Mouse (Mus musculus): Measurements from ENCODE around the gene 1190002N15Rik.

Gene 1190002N15Rik

GRCm38 (mm10) chr9:94529987-94530386 lies 7.9 kb downstream of the 1190002N15Rik start:
- no peak for DNase-seq (ENCODE audit: low read depth)

GRCm38 (mm10) chr9:94529146-94529746 lies 8.6 kb downstream of the 1190002N15Rik start:
- DNase-seq (ENCODE audit: low read depth), result no peak

GRCm38 (mm10) chr9:94526473-94526872 lies 11.4 kb downstream of the 1190002N15Rik start:
- no peak for DNase-seq (ENCODE audit: low read depth)

- DNase-seq (ENCODE audit: low read depth), result no peak
Observed at GRCm38 (mm10) chr9:94512246-94512645, 25.6 kb downstream of the 1190002N15Rik start.

- DNase-seq (ENCODE audit: low read depth), result no peak
Observed at GRCm38 (mm10) chr9:94511139-94511538, 26.7 kb downstream of the 1190002N15Rik start.

- no peak for DNase-seq (ENCODE audit: low read depth)
Observed at GRCm38 (mm10) chr9:94506980-94507379, 30.9 kb downstream of the 1190002N15Rik start.

- DNase-seq (ENCODE audit: low read depth), result no peak
Observed at GRCm38 (mm10) chr9:94491467-94491866, 46.4 kb downstream of the 1190002N15Rik start.

- no peak for DNase-seq (ENCODE audit: low read depth)
Observed at GRCm38 (mm10) chr9:94487976-94488375, 49.9 kb downstream of the 1190002N15Rik start.

GRCm38 (mm10) chr9:94483291-94483879 lies 54.5 kb downstream of the 1190002N15Rik start:
- DNase-seq (ENCODE audit: low read depth), result peak; percentile 8

GRCm38 (mm10) chr9:94482215-94482975 lies 55.5 kb downstream of the 1190002N15Rik start:
- peak; percentile 80 for DNase-seq (ENCODE audit: low read depth)

- DNase-seq (ENCODE audit: low read depth), result peak; percentile 72
Observed at GRCm38 (mm10) chr9:94481057-94481456, 56.8 kb downstream of the 1190002N15Rik start.

- DNase-seq (ENCODE audit: low read depth), result no peak
Observed at GRCm38 (mm10) chr9:94479382-94479781, 58.5 kb downstream of the 1190002N15Rik start.

GRCm38 (mm10) chr9:94478954-94479353 lies 58.9 kb downstream of the 1190002N15Rik start:
- no peak for DNase-seq (ENCODE audit: low read depth)

GRCm38 (mm10) chr9:94475973-94476372 lies 61.9 kb downstream of the 1190002N15Rik start:
- no peak for DNase-seq (ENCODE audit: low read depth)

- no peak for DNase-seq (ENCODE audit: low read depth)
Observed at GRCm38 (mm10) chr9:94473898-94474297, 64.0 kb downstream of the 1190002N15Rik start.

- DNase-seq (ENCODE audit: low read depth), result no peak
Observed at GRCm38 (mm10) chr9:94472963-94473582, 64.8 kb downstream of the 1190002N15Rik start.

GRCm38 (mm10) chr9:94471485-94471884 lies 66.4 kb downstream of the 1190002N15Rik start:
- DNase-seq (ENCODE audit: low read depth), result no peak

Data from fibroblast of lung, adult 2 months (primary cell).